Mouse (Mus musculus) erythroblast, embryonic 14.5 days (primary cell): Measurements from ENCODE around the gene Hoxb4.

Experiments
- GATA1 ChIP-seq: IDR thresholded peaks from 2 replicates; pipeline ENCODE4 v1.6.1; 2012; ENCODE audit warnings: low read length, inconsistent platforms, mixed read lengths
- TAL1 ChIP-seq: IDR thresholded peaks from 3 replicates; pipeline ENCODE4 v1.6.1; 2012; ENCODE audit warnings: low read length, inconsistent platforms, mixed read lengths

- no peak for TF ChIP-seq GATA1
- no peak for TF ChIP-seq TAL1
Measured at GRCm38 (mm10) chr11:96284041-96284749, 33.9 kb upstream of the Hoxb4 start.
